Mouse (Mus musculus) mouse embryonic stem cell (cell line): ENCODE results near the gene Suds3.

Experiments used
- in situ Hi-C, 2 experiments: fragments of 300-500 bp; cut with MboI; formaldehyde crosslinking; loops; 1 replicate in 1 of 2; 3 replicates in 1 of 2; pipeline ENCODE4 v1.14.3; 2019 to 2020; ENCODE audit warnings: low sequenced_read_pairs in 2 of 2, low pct_unique_long_range_greater_than_20kb in 1 of 2, mixed read lengths in 1 of 2; ENCODE audit not compliant: unreplicated experiment in 1 of 2

Suds3 gene

GRCm38 (mm10) chr5:117137594-117137993 is 21.7 kb upstream of the Suds3 start:
- in situ Hi-C loops, result no loop called here

GRCm38 (mm10) chr5:117137011-117137410 is 21.1 kb upstream of the Suds3 start:
- in situ Hi-C loops, result no loop called here

- in situ Hi-C loops, result no loop called here
These were observed 20.7 kb upstream of the Suds3 start for GRCm38 (mm10) chr5:117136570-117136969.

GRCm38 (mm10) chr5:117135869-117136268 is 20.0 kb upstream of the Suds3 start:
- in situ Hi-C loops, result no loop called here

GRCm38 (mm10) chr5:117134889-117135456 is 19.1 kb upstream of the Suds3 start:
- in situ Hi-C loops, result no loop called here

- in situ Hi-C loops, result no loop called here
These were observed 18.4 kb upstream of the Suds3 start for GRCm38 (mm10) chr5:117134066-117134888.

GRCm38 (mm10) chr5:117133446-117134065 is 17.6 kb upstream of the Suds3 start:
- in situ Hi-C loops, result no loop called here

GRCm38 (mm10) chr5:117130726-117131125 is 14.8 kb upstream of the Suds3 start:
- in situ Hi-C loops, result no loop called here

- in situ Hi-C loops, result no loop called here
These were observed 11.1 kb upstream of the Suds3 start for GRCm38 (mm10) chr5:117127051-117127450.

GRCm38 (mm10) chr5:117125482-117126346 is 9.8 kb upstream of the Suds3 start:
- in situ Hi-C loops, result no loop called here

GRCm38 (mm10) chr5:117123840-117124239 is 7.9 kb upstream of the Suds3 start:
- in situ Hi-C loops, result no loop called here

GRCm38 (mm10) chr5:117123102-117123501 is 7.2 kb upstream of the Suds3 start:
- in situ Hi-C loops, result no loop called here

- in situ Hi-C loops, result no loop called here
These were observed 5.7 kb upstream of the Suds3 start for GRCm38 (mm10) chr5:117121657-117122056.

- in situ Hi-C loops, result no loop called here
These were observed 4.9 kb upstream of the Suds3 start for GRCm38 (mm10) chr5:117120489-117121466.

GRCm38 (mm10) chr5:117119777-117120488 is 4.0 kb upstream of the Suds3 start, which contains the start of gene Taok3:
Taok3 (plus strand) TSS chr5:117120129.
- in situ Hi-C loops, result no loop called here

GRCm38 (mm10) chr5:117118850-117119249 is 2.9 kb upstream of the Suds3 start:
- in situ Hi-C loops, result no loop called here

- in situ Hi-C loops, result no loop called here
These were observed 2.3 kb upstream of the Suds3 start for GRCm38 (mm10) chr5:117118220-117118619.
